Mouse (Mus musculus): ENCODE measurements around the gene Rpl3. TPM values are rescaled to one million over a fixed set of nuclear protein-coding genes. Genes with fewer than 3 reads are reported as not detected.

The Rpl3 gene
- polyA plus RNA-seq, 1 experiment, result 298 TPM

GRCm38 (mm10) chr15:80102495-80102894 is 10.8 kb upstream of the Rpl3 start:
- Histone ChIP-seq H3K4me3 (ENCODE audit: low read depth, low read length) (no peak overlapping the region), H3K36me3 (ENCODE audit: control insufficient read depth, insufficient read depth, low read length) (no peaks in the 10 kb centered on the region), H3K4me1 (ENCODE audit: control insufficient read depth, insufficient read depth, insufficient read length, low read length) (no peaks in the 10 kb centered on the region; the same call in 1 of the 2 replicates), H3K27ac (ENCODE audit: insufficient read depth, low read depth, low read length) (no peak overlapping the region), H3K27me3 (ENCODE audit: control insufficient read depth, insufficient read depth, low read length) (no peaks in the 10 kb centered on the region)
- WGBS, result 50% methylated on average over 6 of the region's 6 CpGs
- TF ChIP-seq CTCF (IDR thresholded peaks at IDR 0.05; ENCODE audit: extremely low read depth, insufficient read length, insufficient replicate concordance, low read depth, low read length), result no peak
- TF ChIP-seq POLR2A (IDR thresholded peaks at IDR 0.05; ENCODE audit: low read depth, low read length), result no peak

- TF ChIP-seq POLR2A (IDR thresholded peaks at IDR 0.05; ENCODE audit: low read depth, low read length) (no peak), CTCF (IDR thresholded peaks at IDR 0.05; ENCODE audit: extremely low read depth, insufficient read length, insufficient replicate concordance, low read depth, low read length) (no peak)
- no peaks in the 10 kb centered on the region for H3K36me3 ChIP-seq (ENCODE audit: control insufficient read depth, insufficient read depth, low read length)
- peaks cover 8% of the 10 kb centered on the region for H3K4me1 ChIP-seq (ENCODE audit: control insufficient read depth, insufficient read depth, insufficient read length, low read length)
- H3K27me3 ChIP-seq (ENCODE audit: control insufficient read depth, insufficient read depth, low read length), result no peaks in the 10 kb centered on the region
- H3K27ac ChIP-seq (ENCODE audit: insufficient read depth, low read depth, low read length), result no peak overlapping the region
- 91% methylated on average over 6 of the region's 6 CpGs for WGBS
- H3K4me3 ChIP-seq (ENCODE audit: low read depth, low read length), result no peak overlapping the region
Observed at GRCm38 (mm10) chr15:80101503-80101902, 9.8 kb upstream of the Rpl3 start.

GRCm38 (mm10) chr15:80100871-80101270 is 9.2 kb upstream of the Rpl3 start:
- Histone ChIP-seq H3K4me3 (ENCODE audit: low read depth, low read length) (no peak overlapping the region), H3K4me1 (ENCODE audit: control insufficient read depth, insufficient read depth, insufficient read length, low read length) (peaks cover 12% of the 10 kb centered on the region), H3K27ac (ENCODE audit: insufficient read depth, low read depth, low read length) (no peak overlapping the region), H3K27me3 (ENCODE audit: control insufficient read depth, insufficient read depth, low read length) (no peaks in the 10 kb centered on the region), H3K36me3 (ENCODE audit: control insufficient read depth, insufficient read depth, low read length) (no peaks in the 10 kb centered on the region)
- WGBS, result 85% methylated on average over 10 of the region's 10 CpGs
- no peak for TF ChIP-seq POLR2A (IDR thresholded peaks at IDR 0.05; ENCODE audit: low read depth, low read length)
- TF ChIP-seq CTCF (IDR thresholded peaks at IDR 0.05; ENCODE audit: extremely low read depth, insufficient read length, insufficient replicate concordance, low read depth, low read length), result no peak

DNA sequence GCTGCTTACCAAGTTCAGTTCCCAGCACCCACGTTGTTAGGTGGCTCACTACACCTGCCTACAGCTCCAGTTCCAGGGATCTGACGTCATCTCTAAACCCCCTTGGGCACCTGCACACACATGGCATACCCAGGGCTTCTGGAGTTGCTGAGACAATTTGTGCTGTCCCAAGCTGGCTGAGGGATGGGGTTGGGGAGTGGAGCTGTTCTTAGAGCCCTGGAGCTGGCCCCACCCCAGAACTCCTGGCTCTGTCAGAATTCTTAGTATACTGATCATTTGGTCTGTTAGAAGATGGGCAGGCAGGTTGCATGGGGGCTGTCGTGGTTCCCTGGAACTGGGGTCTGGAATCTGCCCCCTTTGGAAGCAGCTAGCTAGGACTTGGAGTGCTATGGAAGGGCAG is 8.5 kb upstream of the Rpl3 start:
- TF ChIP-seq POLR2A (IDR thresholded peaks at IDR 0.05; ENCODE audit: low read depth, low read length) (no peak), CTCF (IDR thresholded peaks at IDR 0.05; ENCODE audit: extremely low read depth, insufficient read length, insufficient replicate concordance, low read depth, low read length) (no peak)
- WGBS, result 85% methylated on average over 3 of the region's 3 CpGs
- no peak overlapping the region for H3K27ac ChIP-seq (ENCODE audit: insufficient read depth, low read depth, low read length)
- H3K4me1 ChIP-seq (ENCODE audit: control insufficient read depth, insufficient read depth, insufficient read length, low read length), result peaks cover 16% of the 10 kb centered on the region
- H3K36me3 ChIP-seq (ENCODE audit: control insufficient read depth, insufficient read depth, low read length), result no peaks in the 10 kb centered on the region
- H3K27me3 ChIP-seq (ENCODE audit: control insufficient read depth, insufficient read depth, low read length), result no peaks in the 10 kb centered on the region
- no peak overlapping the region for H3K4me3 ChIP-seq (ENCODE audit: low read depth, low read length)

DNA sequence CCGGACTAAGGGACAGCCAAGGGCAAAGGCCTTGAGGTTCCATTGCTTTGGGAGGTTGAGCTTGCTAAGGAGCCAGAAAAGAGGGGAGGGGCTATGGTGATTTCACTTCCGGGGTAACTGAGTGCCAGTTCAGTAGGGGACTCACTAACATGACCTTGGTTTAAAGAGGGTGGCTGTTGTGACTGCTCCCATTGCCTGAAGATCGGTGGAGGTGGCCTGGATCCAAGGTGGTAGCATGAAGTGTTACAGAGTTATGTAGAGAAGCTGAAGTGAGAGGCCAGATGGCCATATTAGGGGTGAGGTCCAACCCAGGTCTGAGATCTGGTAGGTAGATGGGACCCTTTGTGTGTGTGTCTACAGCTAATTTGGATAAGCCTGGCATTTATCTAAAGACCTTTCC is 7.8 kb upstream of the Rpl3 start:
- 78% methylated on average over 3 of the region's 3 CpGs for WGBS
- Histone ChIP-seq H3K27me3 (ENCODE audit: control insufficient read depth, insufficient read depth, low read length) (no peaks in the 10 kb centered on the region), H3K4me3 (ENCODE audit: low read depth, low read length) (no peak overlapping the region), H3K4me1 (ENCODE audit: control insufficient read depth, insufficient read depth, insufficient read length, low read length) (peaks cover 16% of the 10 kb centered on the region), H3K27ac (ENCODE audit: insufficient read depth, low read depth, low read length) (no peak overlapping the region), H3K36me3 (ENCODE audit: control insufficient read depth, insufficient read depth, low read length) (no peaks in the 10 kb centered on the region)
- TF ChIP-seq CTCF (IDR thresholded peaks at IDR 0.05; ENCODE audit: extremely low read depth, insufficient read length, insufficient replicate concordance, low read depth, low read length) (no peak), POLR2A (IDR thresholded peaks at IDR 0.05; ENCODE audit: low read depth, low read length) (no peak)

- 71% methylated on average over 9 of the region's 9 CpGs for WGBS
- H3K27ac ChIP-seq (ENCODE audit: insufficient read depth, low read depth, low read length), result no peak overlapping the region
- no peaks in the 10 kb centered on the region for H3K27me3 ChIP-seq (ENCODE audit: control insufficient read depth, insufficient read depth, low read length)
- H3K4me3 ChIP-seq (ENCODE audit: low read depth, low read length), result no peak overlapping the region
- no peak for TF ChIP-seq CTCF (IDR thresholded peaks at IDR 0.05; ENCODE audit: extremely low read depth, insufficient read length, insufficient replicate concordance, low read depth, low read length)
- no peak for TF ChIP-seq POLR2A (IDR thresholded peaks at IDR 0.05; ENCODE audit: low read depth, low read length)
- H3K4me1 ChIP-seq (ENCODE audit: control insufficient read depth, insufficient read depth, insufficient read length, low read length), result peaks cover 16% of the 10 kb centered on the region
- no peaks in the 10 kb centered on the region for H3K36me3 ChIP-seq (ENCODE audit: control insufficient read depth, insufficient read depth, low read length)
Observed at GRCm38 (mm10) chr15:80098809-80099208, 7.1 kb upstream of the Rpl3 start.

GRCm38 (mm10) chr15:80097999-80098461 is 6.4 kb upstream of the Rpl3 start:
- TF ChIP-seq POLR2A (IDR thresholded peaks at IDR 0.05; ENCODE audit: low read depth, low read length) (no peak), CTCF (IDR thresholded peaks at IDR 0.05; ENCODE audit: extremely low read depth, insufficient read length, insufficient replicate concordance, low read depth, low read length) (no peak)
- Histone ChIP-seq H3K27ac (ENCODE audit: insufficient read depth, low read depth, low read length) (no peak overlapping the region), H3K4me3 (ENCODE audit: low read depth, low read length) (no peak overlapping the region), H3K36me3 (ENCODE audit: control insufficient read depth, insufficient read depth, low read length) (no peaks in the 10 kb centered on the region), H3K4me1 (ENCODE audit: control insufficient read depth, insufficient read depth, insufficient read length, low read length) (peaks cover 16% of the 10 kb centered on the region), H3K27me3 (ENCODE audit: control insufficient read depth, insufficient read depth, low read length) (no peaks in the 10 kb centered on the region)
- 47% methylated on average over 8 of the region's 8 CpGs for WGBS

All from small intestine, adult 2 months (tissue).